Mouse (Mus musculus): ENCODE data around the gene Slc4a4. TPM values are rescaled to one million over a fixed set of nuclear protein-coding genes. Genes with fewer than 3 reads are reported as not detected.

The Slc4a4 gene
- polyA plus RNA-seq, 1 experiment: not detected

DNA sequence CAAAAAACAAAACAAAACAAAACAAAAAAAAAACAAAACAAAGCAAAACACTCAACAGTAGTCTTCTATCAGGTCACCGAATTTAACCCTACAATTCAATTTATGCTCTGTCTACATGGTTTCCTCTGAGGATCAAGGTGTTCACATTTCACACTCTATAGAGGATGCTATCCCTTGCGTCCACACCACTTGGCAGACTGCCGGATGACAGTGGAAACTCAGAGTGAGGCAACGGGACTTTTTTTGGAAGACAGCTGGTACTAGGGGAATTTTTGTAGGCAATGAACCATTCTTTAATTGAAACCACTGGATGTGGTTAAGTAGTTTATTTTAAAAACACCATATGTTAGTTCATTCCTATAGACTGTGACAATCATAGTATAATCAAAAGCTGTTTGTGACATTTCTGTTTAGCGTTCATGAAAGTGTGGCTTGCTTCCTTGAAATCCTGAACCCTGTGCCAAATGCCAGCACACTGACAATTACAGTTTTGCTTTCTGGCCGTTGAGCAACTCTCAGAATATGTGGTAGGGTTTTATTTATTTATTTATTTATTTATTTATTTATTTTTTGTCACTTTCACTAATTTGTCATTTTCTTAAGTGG, 78.2 kb downstream of the Slc4a4 start:
- Histone ChIP-seq H3K36me3 (ENCODE audit: control insufficient read depth) (no peaks in the 10 kb centered on the region), H3K4me3 (replicated peaks) (no peak overlapping the region), H3K27me3 (ENCODE audit: control insufficient read depth) (no peaks in the 10 kb centered on the region), H3K4me1 (ENCODE audit: control insufficient read depth) (no peaks in the 10 kb centered on the region), H3K9me3 (ENCODE audit: control insufficient read depth, low read length) (no peaks in the 10 kb centered on the region)
- no peak for TF ChIP-seq GATA1 (IDR thresholded peaks at IDR 0.05; ENCODE audit: low read length)
- no peak for TF ChIP-seq TAL1 (IDR thresholded peaks at IDR 0.05; ENCODE audit: low read length)

DNA sequence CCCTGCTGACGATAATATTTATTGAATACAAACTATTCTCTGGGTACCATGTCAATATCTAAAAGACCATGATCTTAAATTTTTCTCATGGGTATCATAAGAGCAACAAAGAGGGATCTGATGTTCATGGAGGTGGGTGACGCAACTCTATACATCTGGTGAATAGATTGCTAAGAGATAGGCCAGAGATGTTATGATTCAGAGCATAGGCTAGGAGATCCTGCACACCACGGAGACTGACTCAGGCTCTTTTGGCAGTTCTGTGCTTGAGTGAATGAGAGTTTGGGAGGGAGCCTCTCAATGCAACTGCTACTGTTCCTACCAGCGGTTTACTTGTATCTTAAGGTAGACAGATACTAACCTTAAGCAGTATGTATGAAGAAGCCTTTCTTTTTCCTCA, 79.9 kb downstream of the Slc4a4 start:
- no peaks in the 10 kb centered on the region for H3K9me3 ChIP-seq (ENCODE audit: control insufficient read depth, low read length)
- H3K27me3 ChIP-seq (ENCODE audit: control insufficient read depth): no peaks in the 10 kb centered on the region
- TF ChIP-seq GATA1 (IDR thresholded peaks at IDR 0.05; ENCODE audit: low read length) (no peak), TAL1 (IDR thresholded peaks at IDR 0.05; ENCODE audit: low read length) (no peak)
- H3K4me3 ChIP-seq (replicated peaks): no peak overlapping the region
- H3K36me3 ChIP-seq (ENCODE audit: control insufficient read depth): no peaks in the 10 kb centered on the region
- H3K4me1 ChIP-seq (ENCODE audit: control insufficient read depth): no peaks in the 10 kb centered on the region

DNA sequence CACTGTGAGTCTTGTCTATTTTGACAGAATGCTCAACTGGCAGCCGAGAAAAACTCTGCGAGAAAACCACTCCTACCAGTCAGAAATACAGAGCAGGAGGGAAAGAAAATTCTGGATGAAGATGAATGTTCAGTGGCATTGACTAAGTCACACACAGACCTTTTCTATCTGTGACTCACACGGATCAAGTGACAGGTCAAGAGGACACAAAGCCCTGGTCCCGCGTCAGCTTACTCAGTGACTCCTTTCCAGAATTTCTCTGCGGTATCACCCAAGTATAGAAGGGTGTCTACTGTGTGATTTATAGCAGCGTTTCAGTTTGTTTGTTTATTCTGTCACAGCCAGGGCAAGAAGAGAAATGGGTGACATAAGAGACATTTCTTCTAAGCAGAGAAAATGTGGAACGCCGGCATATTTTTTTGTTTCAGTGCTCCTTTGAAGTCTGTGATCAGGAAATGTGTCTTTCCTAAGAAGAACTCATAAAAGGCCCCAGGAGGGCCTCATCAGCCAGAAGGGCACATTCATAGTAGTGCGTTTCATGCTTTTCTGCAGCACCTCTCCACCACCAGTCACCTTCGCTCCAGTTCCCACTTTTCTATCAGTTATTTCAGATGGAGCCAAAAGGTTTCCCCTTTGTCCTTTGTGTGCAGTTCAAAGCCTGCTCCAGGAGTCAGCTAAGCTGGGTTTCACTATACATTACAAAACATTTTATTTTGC, 82.5 kb downstream of the Slc4a4 start:
- TF ChIP-seq GATA1 (IDR thresholded peaks at IDR 0.05; ENCODE audit: low read length) (no peak), TAL1 (IDR thresholded peaks at IDR 0.05; ENCODE audit: low read length) (no peak)
- Histone ChIP-seq H3K9me3 (ENCODE audit: control insufficient read depth, low read length) (no peaks in the 10 kb centered on the region), H3K4me1 (ENCODE audit: control insufficient read depth) (peaks cover 3% of the 10 kb centered on the region), H3K36me3 (ENCODE audit: control insufficient read depth) (no peaks in the 10 kb centered on the region), H3K27me3 (ENCODE audit: control insufficient read depth) (no peaks in the 10 kb centered on the region), H3K4me3 (replicated peaks) (no peak overlapping the region)

DNA sequence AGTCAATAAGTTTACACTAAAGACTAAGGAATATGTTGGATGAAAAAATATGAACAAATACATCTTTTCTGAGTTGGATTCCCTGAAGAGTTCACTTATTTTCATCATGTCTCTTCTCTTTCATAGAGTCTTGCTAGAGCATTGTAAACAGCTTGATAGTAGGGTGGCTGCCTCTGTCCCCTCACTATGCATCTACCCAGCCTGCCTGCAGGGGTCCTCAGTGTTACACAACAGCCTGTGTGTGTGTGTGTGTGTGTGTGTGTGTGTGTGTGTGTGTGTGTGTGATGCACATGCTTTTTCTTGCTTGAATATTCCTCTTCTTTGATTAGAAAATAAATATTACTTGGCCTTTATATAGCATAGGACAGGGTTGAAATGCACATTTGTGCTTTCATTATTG, 84.9 kb downstream of the Slc4a4 start:
- TF ChIP-seq GATA1 (IDR thresholded peaks at IDR 0.05; ENCODE audit: low read length) (no peak), TAL1 (IDR thresholded peaks at IDR 0.05; ENCODE audit: low read length) (no peak)
- Histone ChIP-seq H3K9me3 (ENCODE audit: control insufficient read depth, low read length) (no peaks in the 10 kb centered on the region), H3K4me3 (replicated peaks) (no peak overlapping the region), H3K27me3 (ENCODE audit: control insufficient read depth) (0 out of 2 replicates have a peak, but pooled peaks cover 2% of the 10 kb centered on the region), H3K4me1 (ENCODE audit: control insufficient read depth) (peaks cover 3% of the 10 kb centered on the region), H3K36me3 (ENCODE audit: control insufficient read depth) (no peaks in the 10 kb centered on the region)

DNA sequence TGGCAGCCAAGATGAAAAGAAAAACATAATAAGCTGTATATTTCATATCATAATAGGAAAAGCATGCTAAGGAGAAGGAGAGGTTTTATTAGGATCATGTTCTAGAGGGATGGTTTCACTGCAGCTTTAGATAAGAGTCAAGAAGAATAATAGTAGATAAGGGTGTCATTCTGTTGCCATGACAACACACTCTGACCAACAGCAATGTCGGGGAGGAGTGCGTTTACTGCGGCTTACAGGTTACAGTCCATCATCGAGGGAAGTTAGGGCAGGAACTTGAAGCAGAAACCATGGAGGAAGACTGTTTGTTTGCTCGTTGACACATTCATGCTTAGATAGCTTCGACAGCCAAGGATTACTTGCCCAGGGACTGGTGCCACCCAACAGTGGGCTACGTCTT, 85.7 kb downstream of the Slc4a4 start:
- H3K9me3 ChIP-seq (ENCODE audit: control insufficient read depth, low read length): no peaks in the 10 kb centered on the region
- H3K36me3 ChIP-seq (ENCODE audit: control insufficient read depth): no peaks in the 10 kb centered on the region
- peaks cover 3% of the 10 kb centered on the region for H3K4me1 ChIP-seq (ENCODE audit: control insufficient read depth)
- H3K27me3 ChIP-seq (ENCODE audit: control insufficient read depth): 0 out of 2 replicates have a peak, but pooled peaks cover 3% of the 10 kb centered on the region
- TF ChIP-seq TAL1 (IDR thresholded peaks at IDR 0.05; ENCODE audit: low read length): no peak
- no peak for TF ChIP-seq GATA1 (IDR thresholded peaks at IDR 0.05; ENCODE audit: low read length)
- H3K4me3 ChIP-seq (replicated peaks): no peak overlapping the region

DNA sequence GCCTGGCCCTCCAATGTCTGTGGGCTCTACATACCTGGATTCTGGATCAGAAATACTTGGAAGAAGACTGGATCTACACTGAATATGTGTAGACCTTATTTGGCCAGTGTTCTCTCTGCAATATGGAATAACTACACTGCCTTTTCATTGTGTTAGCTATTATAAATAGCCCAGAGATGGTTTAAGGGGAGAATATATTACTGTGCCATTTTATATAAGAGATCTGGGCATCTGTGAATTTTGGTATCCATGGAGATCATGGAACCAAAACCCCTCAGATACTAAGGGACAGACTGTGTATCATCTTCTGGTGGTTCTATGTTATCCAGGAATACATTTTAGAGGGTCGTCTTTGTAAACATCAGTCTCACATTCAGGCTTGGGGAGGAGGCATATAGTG, 86.5 kb downstream of the Slc4a4 start:
- Histone ChIP-seq H3K4me1 (ENCODE audit: control insufficient read depth) (peaks cover 3% of the 10 kb centered on the region), H3K9me3 (ENCODE audit: control insufficient read depth, low read length) (no peaks in the 10 kb centered on the region), H3K36me3 (ENCODE audit: control insufficient read depth) (no peaks in the 10 kb centered on the region), H3K27me3 (ENCODE audit: control insufficient read depth) (0 out of 2 replicates have a peak, but pooled peaks cover 3% of the 10 kb centered on the region), H3K4me3 (replicated peaks) (no peak overlapping the region)
- TF ChIP-seq GATA1 (IDR thresholded peaks at IDR 0.05; ENCODE audit: low read length) (no peak), TAL1 (IDR thresholded peaks at IDR 0.05; ENCODE audit: low read length) (no peak)

DNA sequence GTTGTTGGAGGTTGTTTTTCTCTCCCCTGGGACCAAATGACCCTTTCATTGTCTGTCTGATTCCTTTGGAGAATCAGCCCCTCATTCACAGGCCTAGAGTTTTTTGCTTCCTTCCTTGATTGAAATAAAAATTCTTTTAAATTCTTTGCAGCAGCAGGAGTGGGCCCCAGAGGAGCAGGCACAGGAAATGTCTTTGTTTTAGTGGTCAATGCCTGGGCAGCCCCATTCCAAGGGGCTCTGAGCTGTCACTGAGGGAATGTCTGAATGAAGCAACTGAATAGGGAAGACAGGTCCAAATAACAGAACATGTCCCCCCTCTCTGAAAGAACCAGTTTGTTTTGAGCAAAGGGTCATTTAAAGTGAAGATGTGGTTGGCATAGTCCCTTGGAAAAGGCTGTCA, 89.1 kb downstream of the Slc4a4 start:
- TF ChIP-seq GATA1 (IDR thresholded peaks at IDR 0.05; ENCODE audit: low read length) (no peak), TAL1 (IDR thresholded peaks at IDR 0.05; ENCODE audit: low read length) (no peak)

DNA sequence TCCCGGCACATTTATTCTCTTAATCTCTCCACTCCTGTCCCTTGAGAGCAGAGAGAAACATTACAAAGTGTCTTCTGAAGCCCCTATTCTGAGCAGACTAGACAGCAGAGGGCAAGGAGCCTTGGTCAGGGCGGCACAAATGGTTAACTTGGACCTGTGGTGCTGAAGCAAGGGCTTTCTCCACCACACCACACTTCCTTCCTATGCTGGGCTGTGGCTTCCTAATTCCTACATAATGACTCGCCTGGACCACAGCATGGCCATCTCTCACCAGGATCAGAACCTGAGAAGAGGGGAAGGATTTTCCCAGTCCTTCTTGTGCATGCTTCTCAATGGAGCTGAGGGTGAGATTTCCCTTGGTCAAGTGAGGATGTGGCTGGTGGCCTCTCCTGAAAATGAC, 89.8 kb downstream of the Slc4a4 start:
- TF ChIP-seq TAL1 (IDR thresholded peaks at IDR 0.05; ENCODE audit: low read length) (no peak), GATA1 (IDR thresholded peaks at IDR 0.05; ENCODE audit: low read length) (no peak)
- Histone ChIP-seq H3K4me3 (replicated peaks) (no peak overlapping the region), H3K4me1 (ENCODE audit: control insufficient read depth) (peaks cover 14% of the 10 kb centered on the region), H3K27me3 (ENCODE audit: control insufficient read depth) (0 out of 2 replicates have a peak, but pooled peaks cover 3% of the 10 kb centered on the region), H3K9me3 (ENCODE audit: control insufficient read depth, low read length) (no peaks in the 10 kb centered on the region), H3K36me3 (ENCODE audit: control insufficient read depth) (no peaks in the 10 kb centered on the region)

More for the DNA sequence above, 89.1 kb downstream of the Slc4a4 start:
- Histone ChIP-seq H3K9me3 (ENCODE audit: control insufficient read depth, low read length) (no peaks in the 10 kb centered on the region), H3K27me3 (ENCODE audit: control insufficient read depth) (0 out of 2 replicates have a peak, but pooled peaks cover 3% of the 10 kb centered on the region), H3K36me3 (ENCODE audit: control insufficient read depth) (no peaks in the 10 kb centered on the region), H3K4me3 (replicated peaks) (no peak overlapping the region), H3K4me1 (ENCODE audit: control insufficient read depth) (peaks cover 8% of the 10 kb centered on the region)

DNA sequence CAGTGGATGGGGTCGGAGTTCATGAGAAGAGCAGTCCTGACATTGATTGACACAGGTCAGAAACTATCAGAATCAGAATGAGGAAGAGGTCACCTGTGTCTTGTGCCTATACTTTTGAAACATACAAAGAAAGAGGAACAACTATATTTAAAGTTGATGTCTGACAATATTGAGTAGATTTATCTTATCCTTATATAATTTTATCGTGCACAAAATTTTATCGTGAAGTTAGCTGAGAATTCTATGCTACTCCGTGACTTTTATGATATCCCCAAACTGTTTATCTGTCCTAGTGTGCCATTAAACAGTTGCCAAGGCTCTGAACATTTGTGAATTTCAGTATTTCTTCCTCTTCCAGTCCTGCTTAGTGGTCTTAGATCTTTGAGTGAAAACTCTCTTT, 94.1 kb downstream of the Slc4a4 start:
- Histone ChIP-seq H3K27me3 (ENCODE audit: control insufficient read depth) (0 out of 2 replicates have a peak, but pooled peaks cover 3% of the 10 kb centered on the region), H3K4me1 (ENCODE audit: control insufficient read depth) (peaks cover 21% of the 10 kb centered on the region), H3K36me3 (ENCODE audit: control insufficient read depth) (no peaks in the 10 kb centered on the region), H3K4me3 (replicated peaks) (no peak overlapping the region), H3K9me3 (ENCODE audit: control insufficient read depth, low read length) (no peaks in the 10 kb centered on the region)
- no peak for TF ChIP-seq GATA1 (IDR thresholded peaks at IDR 0.05; ENCODE audit: low read length)
- TF ChIP-seq TAL1 (IDR thresholded peaks at IDR 0.05; ENCODE audit: low read length): no peak
